Mouse (Mus musculus): Measurements from ENCODE around the gene Col24a1.

GRCm38 (mm10) chr3:145504830-145505229, 212.6 kb downstream of the Col24a1 start:
- no peak for TF ChIP-seq POLR2A (IDR thresholded peaks at IDR 0.05; ENCODE audit: extremely low read depth, insufficient read depth, low read length)
- TF ChIP-seq CTCF (IDR thresholded peaks at IDR 0.05; ENCODE audit: extremely low read depth, insufficient read depth, low read length): no peak
